Mouse (Mus musculus): Measurements from ENCODE around the gene Aldh1a3. TPM values are rescaled to one million over a fixed set of nuclear protein-coding genes. Genes with fewer than 3 reads are reported as not detected.

Gene Aldh1a3
- polyA plus RNA-seq, 1 experiment: 1.8 TPM

- no peak overlapping the region for H3K4me3 ChIP-seq (ENCODE audit: control insufficient read depth, insufficient read depth, low read length)
- TF ChIP-seq POLR2A (IDR thresholded peaks at IDR 0.05; ENCODE audit: control insufficient read depth, extremely low read depth, insufficient read depth, low read length, poor library complexity): no peak
- TF ChIP-seq CTCF (IDR thresholded peaks at IDR 0.05; ENCODE audit: borderline replicate concordance, control insufficient read depth, extremely low read depth, insufficient read depth, low read length, poor library complexity): no peak
- no peak for DNase-seq
Measured at GRCm38 (mm10) chr7:66427053-66427436, 272 bp downstream of the Aldh1a3 start.

DNA sequence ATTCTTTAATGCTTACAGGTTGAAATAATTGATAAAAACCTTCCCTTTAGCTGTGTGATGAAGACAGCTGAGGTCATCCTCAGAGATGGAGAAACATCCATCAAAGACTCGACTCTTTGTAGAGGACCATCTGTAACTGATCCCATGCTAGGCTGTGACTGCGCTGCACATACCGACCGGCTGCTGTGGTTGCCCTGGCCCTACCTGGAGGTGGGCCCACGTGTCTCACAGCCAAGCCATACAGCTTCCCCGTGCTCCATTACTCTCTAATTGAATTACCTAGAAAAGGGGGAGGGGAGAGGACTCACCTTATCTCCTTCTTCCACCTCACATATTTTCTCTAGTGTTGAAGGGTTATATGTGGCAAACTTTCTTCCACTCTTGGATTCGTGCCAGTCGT lies 5.4 kb downstream of the Aldh1a3 start:
- Histone ChIP-seq H3K27me3 (ENCODE audit: control insufficient read depth, insufficient read depth, low read length) (no peaks in the 10 kb centered on the region; the same call in 1 of the 2 replicates), H3K36me3 (ENCODE audit: control insufficient read depth, insufficient read depth, low read length) (no peaks in the 10 kb centered on the region), H3K27ac (ENCODE audit: control insufficient read depth, insufficient read depth, low read length) (no peak overlapping the region), H3K4me1 (replicated peaks; ENCODE audit: control insufficient read depth, insufficient read depth, low read length) (no peaks in the 10 kb centered on the region), H3K4me3 (ENCODE audit: control insufficient read depth, insufficient read depth, low read length) (no peak overlapping the region)
- TF ChIP-seq POLR2A (IDR thresholded peaks at IDR 0.05; ENCODE audit: control insufficient read depth, extremely low read depth, insufficient read depth, low read length, poor library complexity): no peak
- no peak for TF ChIP-seq CTCF (IDR thresholded peaks at IDR 0.05; ENCODE audit: borderline replicate concordance, control insufficient read depth, extremely low read depth, insufficient read depth, low read length, poor library complexity)
- 89% methylated on average over 8 of the region's 8 CpGs for WGBS
- DNase-seq: no peak

More at GRCm38 (mm10) chr7:66427053-66427436, 272 bp downstream of the Aldh1a3 start:
- no peak overlapping the region for H3K27ac ChIP-seq (ENCODE audit: control insufficient read depth, insufficient read depth, low read length)
- H3K4me1 ChIP-seq (replicated peaks; ENCODE audit: control insufficient read depth, insufficient read depth, low read length): no peaks in the 10 kb centered on the region
- 4% methylated on average over 23 of the region's 23 CpGs for WGBS
- H3K36me3 ChIP-seq (ENCODE audit: control insufficient read depth, insufficient read depth, low read length): no peaks in the 10 kb centered on the region
- peaks cover 2% of the 10 kb centered on the region; the same call in 1 of the 2 replicates for H3K27me3 ChIP-seq (ENCODE audit: control insufficient read depth, insufficient read depth, low read length)

DNA sequence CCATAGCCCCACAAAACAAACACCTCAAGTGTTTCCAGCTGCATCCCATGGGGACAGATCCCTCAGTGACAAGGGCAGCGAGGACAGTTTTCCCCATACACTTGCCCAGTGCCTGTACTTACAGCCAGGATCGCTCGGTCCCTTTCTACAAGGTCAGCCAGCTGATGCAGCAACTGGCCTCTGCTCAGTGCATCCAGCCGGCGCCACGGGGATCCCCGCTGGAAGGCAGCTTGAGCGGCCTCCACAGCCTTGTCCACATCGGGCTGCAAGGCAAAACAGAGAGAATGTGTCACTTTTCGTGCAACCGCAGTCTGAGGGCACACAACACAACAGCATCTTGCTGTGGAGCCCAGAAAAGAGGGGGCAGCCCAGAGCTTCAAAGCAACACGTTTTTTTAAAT lies 8.3 kb downstream of the Aldh1a3 start:
- Histone ChIP-seq H3K4me3 (ENCODE audit: control insufficient read depth, insufficient read depth, low read length) (no peak overlapping the region), H3K36me3 (ENCODE audit: control insufficient read depth, insufficient read depth, low read length) (no peaks in the 10 kb centered on the region), H3K27ac (ENCODE audit: control insufficient read depth, insufficient read depth, low read length) (no peak overlapping the region), H3K27me3 (ENCODE audit: control insufficient read depth, insufficient read depth, low read length) (no peaks in the 10 kb centered on the region; the same call in 1 of the 2 replicates), H3K4me1 (replicated peaks; ENCODE audit: control insufficient read depth, insufficient read depth, low read length) (no peaks in the 10 kb centered on the region)
- 74% methylated on average over 12 of the region's 12 CpGs for WGBS
- TF ChIP-seq CTCF (IDR thresholded peaks at IDR 0.05; ENCODE audit: borderline replicate concordance, control insufficient read depth, extremely low read depth, insufficient read depth, low read length, poor library complexity): no peak
- TF ChIP-seq POLR2A (IDR thresholded peaks at IDR 0.05; ENCODE audit: control insufficient read depth, extremely low read depth, insufficient read depth, low read length, poor library complexity): no peak
- DNase-seq: no peak

- Histone ChIP-seq H3K4me1 (replicated peaks; ENCODE audit: control insufficient read depth, insufficient read depth, low read length) (no peaks in the 10 kb centered on the region), H3K36me3 (ENCODE audit: control insufficient read depth, insufficient read depth, low read length) (no peaks in the 10 kb centered on the region), H3K4me3 (ENCODE audit: control insufficient read depth, insufficient read depth, low read length) (no peak overlapping the region), H3K27ac (ENCODE audit: control insufficient read depth, insufficient read depth, low read length) (no peak overlapping the region), H3K27me3 (ENCODE audit: control insufficient read depth, insufficient read depth, low read length) (no peaks in the 10 kb centered on the region; the same call in 1 of the 2 replicates)
- 14% methylated on average over 4 of the region's 4 CpGs for WGBS
- no peak for DNase-seq
- TF ChIP-seq POLR2A (IDR thresholded peaks at IDR 0.05; ENCODE audit: control insufficient read depth, extremely low read depth, insufficient read depth, low read length, poor library complexity): no peak
- no peak for TF ChIP-seq CTCF (IDR thresholded peaks at IDR 0.05; ENCODE audit: borderline replicate concordance, control insufficient read depth, extremely low read depth, insufficient read depth, low read length, poor library complexity)
Measured at GRCm38 (mm10) chr7:66416829-66417228, 10.5 kb downstream of the Aldh1a3 start.

- no peaks in the 10 kb centered on the region for H3K36me3 ChIP-seq (ENCODE audit: control insufficient read depth, insufficient read depth, low read length)
- no peak overlapping the region for H3K27ac ChIP-seq (ENCODE audit: control insufficient read depth, insufficient read depth, low read length)
- no peaks in the 10 kb centered on the region; the same call in 1 of the 2 replicates for H3K27me3 ChIP-seq (ENCODE audit: control insufficient read depth, insufficient read depth, low read length)
- no peak overlapping the region for H3K4me3 ChIP-seq (ENCODE audit: control insufficient read depth, insufficient read depth, low read length)
- H3K4me1 ChIP-seq (replicated peaks; ENCODE audit: control insufficient read depth, insufficient read depth, low read length): no peaks in the 10 kb centered on the region
- TF ChIP-seq POLR2A (IDR thresholded peaks at IDR 0.05; ENCODE audit: control insufficient read depth, extremely low read depth, insufficient read depth, low read length, poor library complexity) (no peak), CTCF (IDR thresholded peaks at IDR 0.05; ENCODE audit: borderline replicate concordance, control insufficient read depth, extremely low read depth, insufficient read depth, low read length, poor library complexity) (no peak)
- 91% methylated on average over 7 of the region's 7 CpGs for WGBS
- DNase-seq: no peak
Measured at GRCm38 (mm10) chr7:66413093-66413492, 14.2 kb downstream of the Aldh1a3 start.

- TF ChIP-seq CTCF (IDR thresholded peaks at IDR 0.05; ENCODE audit: borderline replicate concordance, control insufficient read depth, extremely low read depth, insufficient read depth, low read length, poor library complexity) (no peak), POLR2A (IDR thresholded peaks at IDR 0.05; ENCODE audit: control insufficient read depth, extremely low read depth, insufficient read depth, low read length, poor library complexity) (no peak)
- H3K4me1 ChIP-seq (replicated peaks; ENCODE audit: control insufficient read depth, insufficient read depth, low read length): no peaks in the 10 kb centered on the region
- 77% methylated on average over 6 of the region's 6 CpGs for WGBS
- H3K4me3 ChIP-seq (ENCODE audit: control insufficient read depth, insufficient read depth, low read length): no peak overlapping the region
- no peaks in the 10 kb centered on the region for H3K27me3 ChIP-seq (ENCODE audit: control insufficient read depth, insufficient read depth, low read length)
- no peak for DNase-seq
- H3K27ac ChIP-seq (ENCODE audit: control insufficient read depth, insufficient read depth, low read length): no peak overlapping the region
- H3K36me3 ChIP-seq (ENCODE audit: control insufficient read depth, insufficient read depth, low read length): no peaks in the 10 kb centered on the region
Measured at GRCm38 (mm10) chr7:66409433-66409832, 17.9 kb downstream of the Aldh1a3 start.

GRCm38 (mm10) chr7:66406971-66407370 lies 20.3 kb downstream of the Aldh1a3 start:
- Histone ChIP-seq H3K27ac (ENCODE audit: control insufficient read depth, insufficient read depth, low read length) (no peak overlapping the region), H3K4me1 (replicated peaks; ENCODE audit: control insufficient read depth, insufficient read depth, low read length) (no peaks in the 10 kb centered on the region), H3K4me3 (ENCODE audit: control insufficient read depth, insufficient read depth, low read length) (no peak overlapping the region), H3K27me3 (ENCODE audit: control insufficient read depth, insufficient read depth, low read length) (no peaks in the 10 kb centered on the region), H3K36me3 (ENCODE audit: control insufficient read depth, insufficient read depth, low read length) (no peaks in the 10 kb centered on the region)
- no peak for DNase-seq
- no peak for TF ChIP-seq POLR2A (IDR thresholded peaks at IDR 0.05; ENCODE audit: control insufficient read depth, extremely low read depth, insufficient read depth, low read length, poor library complexity)
- no peak for TF ChIP-seq CTCF (IDR thresholded peaks at IDR 0.05; ENCODE audit: borderline replicate concordance, control insufficient read depth, extremely low read depth, insufficient read depth, low read length, poor library complexity)
- 86% methylated on average over 8 of the region's 8 CpGs for WGBS
